Mouse (Mus musculus) lung, postnatal 36 days (tissue): Measurements from ENCODE around the gene Dmrtc1a.
"Not testable (repeated sequence)": the region's sequence is repeated elsewhere in the genome, so short reads cannot be mapped to it uniquely, and the experiment has no call there.

ENCODE experiments used
- DNase-seq: peaks from one replicate; pipeline ENCODE4 v3.0.0; 2022; ENCODE audit warnings: mixed read lengths

The Dmrtc1a gene

GRCm38 (mm10) chrX:102908587-102908986 is at the start of gene Dmrtc1a, which contains the start of gene 1700011M02Rik:
TSS of gene Dmrtc1a (minus strand) at chrX:102908687.
TSS of gene 1700011M02Rik (plus strand) at chrX:102908905.
- DNase-seq: not testable (repeated sequence)

GRCm38 (mm10) chrX:102950136-102950535 is 41.6 kb upstream of the Dmrtc1a start:
- not testable (repeated sequence) for DNase-seq

DNA sequence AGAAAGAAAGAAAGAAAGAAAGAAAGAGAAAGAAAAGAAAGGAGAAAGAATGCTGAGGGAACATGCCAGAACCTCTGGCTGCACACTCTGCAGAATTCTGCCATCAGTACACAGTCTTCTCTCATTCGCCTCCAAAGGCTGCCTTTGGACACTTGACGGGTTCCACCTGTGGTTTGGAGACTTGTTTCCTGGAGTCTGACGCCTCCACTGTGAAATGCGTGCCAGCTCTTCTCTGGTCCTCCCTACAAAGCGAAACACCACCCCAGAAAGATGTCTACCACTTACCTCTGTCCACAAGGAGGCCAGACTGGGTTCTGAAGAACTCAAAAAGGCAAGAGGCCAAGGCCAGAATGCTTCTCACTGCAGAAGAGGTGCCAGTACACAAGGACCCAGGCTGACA is 28.3 kb upstream of the Dmrtc1a start:
- DNase-seq: peak; percentile 4

- DNase-seq: no peak
These were observed 25.9 kb upstream of the Dmrtc1a start for GRCm38 (mm10) chrX:102934395-102934764.

- no peak for DNase-seq
These were observed 25.3 kb upstream of the Dmrtc1a start for GRCm38 (mm10) chrX:102933571-102934394.

GRCm38 (mm10) chrX:102932992-102933570 is 24.6 kb upstream of the Dmrtc1a start:
- DNase-seq: no peak

GRCm38 (mm10) chrX:102928072-102928471 is 19.6 kb upstream of the Dmrtc1a start, which contains the start of gene 1700018G05Rik:
TSS of gene 1700018G05Rik (plus strand) at chrX:102928372.
- DNase-seq: not testable (repeated sequence)

DNA sequence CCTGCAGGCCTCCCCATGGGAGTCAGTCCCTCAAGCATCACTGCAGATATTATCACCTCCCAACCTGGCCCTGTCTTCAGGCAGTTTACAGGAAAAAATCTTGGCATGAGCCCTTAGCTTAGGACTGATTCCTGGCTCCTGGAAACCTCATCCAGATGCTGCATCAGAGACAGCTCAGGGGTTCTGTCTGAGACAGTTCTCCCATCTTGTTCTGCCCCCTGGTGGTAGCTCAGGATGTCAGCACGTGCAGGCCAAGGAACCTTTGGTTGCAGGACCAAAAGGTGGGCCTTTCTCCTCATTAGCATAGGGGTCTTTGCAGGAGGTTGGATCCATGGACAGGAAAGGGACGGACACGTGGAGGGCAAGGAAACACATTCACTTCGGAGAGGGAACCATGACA is 18.2 kb upstream of the Dmrtc1a start:
- DNase-seq: peak; percentile 4

DNA sequence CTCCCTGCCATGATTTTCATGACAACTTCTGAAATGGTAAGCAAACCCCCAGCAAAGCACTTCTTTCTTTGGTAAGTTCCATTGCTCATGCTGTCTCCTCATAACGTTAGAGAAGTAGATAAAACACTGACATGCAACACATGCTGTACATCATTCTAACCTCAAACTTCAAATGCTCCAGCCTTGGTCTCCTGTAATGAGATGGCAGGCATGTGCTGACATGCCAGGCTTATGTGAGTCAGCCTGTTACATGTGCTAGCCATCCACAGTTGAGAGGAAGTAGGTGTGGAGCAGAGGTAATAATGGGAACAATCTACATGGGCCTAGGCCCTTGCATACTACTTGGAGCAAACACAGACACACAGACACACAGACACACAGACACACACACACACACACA is 6.3 kb upstream of the Dmrtc1a start:
- DNase-seq: not testable (repeated sequence)

DNA sequence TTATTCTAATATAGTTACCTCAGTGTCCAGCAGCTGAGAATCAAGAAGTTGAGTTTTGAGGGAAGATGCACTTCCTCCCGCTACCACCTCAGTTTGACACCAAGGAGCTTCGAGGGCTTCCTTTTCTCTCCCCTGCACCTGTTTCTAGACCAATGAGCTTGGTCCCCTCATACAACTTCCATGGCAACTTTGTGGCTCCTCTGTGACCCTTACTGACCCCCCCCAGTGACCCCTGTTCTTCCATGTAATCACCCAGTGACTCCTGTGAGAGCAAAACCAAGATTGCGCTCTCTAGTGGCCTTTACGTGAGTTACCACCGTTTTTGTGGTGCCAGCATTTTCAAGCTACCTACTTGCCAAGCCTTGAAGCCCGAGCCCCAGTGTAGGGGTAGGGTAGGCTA is 40.6 kb downstream of the Dmrtc1a start, which contains the start of gene 1700031F05Rik:
Gene 1700031F05Rik (minus strand): TSS at position 101 of the 400 bp plus-strand sequence.
- no peak for DNase-seq

- not testable (repeated sequence) for DNase-seq
These were observed 54.0 kb downstream of the Dmrtc1a start, which contains the start of gene Dmrtc1c2 for GRCm38 (mm10) chrX:102854516-102854915. TSS of gene Dmrtc1c2 (minus strand) at chrX:102854616.
